Mouse (Mus musculus) lung, adult 2 months (tissue): ENCODE measurements around the gene Atp1a3. TPM values are rescaled to one million over a fixed set of nuclear protein-coding genes. Genes with fewer than 3 reads are reported as not detected.

ENCODE experiments used
- DNase-seq: peaks from one replicate; pipeline ENCODE4 v3.0.0; 2022
- H3K4me1 ChIP-seq: fragments of 200-500 bp; 2 replicates; pipeline ENCODE4 v1.6.1; 2011; ENCODE audit warnings: low read length; ENCODE audit not compliant: control insufficient read depth, insufficient read depth
- H3K4me3 ChIP-seq: fragments of 200-500 bp; replicated peaks from 2 replicates; pipeline ENCODE3; 2011; ENCODE audit warnings: low read depth, mild to moderate bottlenecking, control low read depth, low read length; ENCODE audit errors: extremely low read depth
- CTCF ChIP-seq: fragments of 200-500 bp; IDR thresholded peaks from 2 replicates; pipeline ENCODE4 v1.5.1; 2011; ENCODE audit warnings: mild to moderate bottlenecking, low read length, control low read depth; ENCODE audit not compliant: insufficient read depth
- POLR2A ChIP-seq: fragments of 200-500 bp; IDR thresholded peaks from 2 replicates; pipeline ENCODE4 v1.6.1; 2011; ENCODE audit warnings: low read depth, mild to moderate bottlenecking, control low read depth, low read length, borderline replicate concordance; ENCODE audit errors: extremely low read depth
- WGBS: fragments of 180-500 bp; shearing (Covaris S2); methylation state at CpG from one replicate; pipeline ENCODE4 v1.1.7; 2018; 5-methylcytosine and 5-hydroxymethylcytosine counted together
- polyA plus RNA-seq: library from polyadenylated mRNA; depleted of rRNA; stranded (reverse); fragments of >200 nt; gene quantifications from 2 replicates; pipeline ENCODE4 v1.2.3, GENCODE M21; 2012

Atp1a3 gene
- polyA plus RNA-seq, 1 experiment = 7.1 TPM

DNA sequence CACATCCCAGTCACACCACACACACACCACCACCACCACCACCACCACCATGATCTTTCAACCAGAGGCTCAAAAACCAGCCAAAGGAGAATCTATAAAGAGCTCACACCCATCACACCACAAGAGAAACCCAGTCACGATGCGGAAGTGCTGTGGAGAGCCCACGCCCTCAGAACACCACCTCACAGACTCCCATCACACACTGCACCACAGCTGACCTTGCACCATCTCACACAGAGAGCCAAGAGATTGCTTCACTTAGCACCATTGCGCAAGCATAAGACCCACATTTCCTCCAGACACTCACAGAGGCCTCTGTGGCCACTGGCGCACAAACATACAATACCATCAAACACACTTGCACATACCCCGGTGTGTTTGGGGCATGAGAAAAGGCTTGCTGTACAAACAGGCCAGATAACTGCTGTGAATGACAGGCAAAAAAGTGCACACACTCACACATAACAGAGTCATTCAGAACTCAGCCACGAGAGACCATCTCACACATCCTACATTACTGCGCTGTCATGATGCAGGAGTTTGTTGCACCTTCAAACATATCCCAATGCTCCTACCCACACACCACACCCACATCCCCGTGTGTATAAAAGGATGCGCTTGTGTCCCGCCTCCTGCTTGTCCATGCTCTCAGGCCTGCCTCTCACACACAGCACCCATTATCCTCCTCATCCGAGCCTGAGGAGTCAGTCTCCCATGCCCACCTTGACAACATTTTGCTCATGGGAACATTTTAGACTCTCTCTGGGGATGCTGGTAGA is 1.0 kb upstream of the Atp1a3 start:
- TF ChIP-seq POLR2A = no peak
- no peak for TF ChIP-seq CTCF
- DNase-seq = peak; percentile 32
- Histone ChIP-seq H3K4me1 (no peaks in the 10 kb centered on the region), H3K4me3 (no peak overlapping the region)
- WGBS = 75% methylated on average over 12 of the region's 12 CpGs

GRCm38 (mm10) chr7:25006171-25006570 is 413 bp upstream of the Atp1a3 start:
- 69% methylated on average over 3 of the region's 3 CpGs for WGBS
- TF ChIP-seq CTCF (no peak), POLR2A (no peak)
- no peaks in the 10 kb centered on the region for H3K4me1 ChIP-seq
- H3K4me3 ChIP-seq = no peak overlapping the region
- DNase-seq = no peak

GRCm38 (mm10) chr7:25004806-25005205 is 952 bp downstream of the Atp1a3 start:
- no peaks in the 10 kb centered on the region for H3K4me1 ChIP-seq
- TF ChIP-seq POLR2A (no peak), CTCF (no peak)
- no peak for DNase-seq
- 29% methylated on average over 8 of the region's 9 CpGs for WGBS
- no peak overlapping the region for H3K4me3 ChIP-seq

GRCm38 (mm10) chr7:25003820-25004388 is 1.9 kb downstream of the Atp1a3 start:
- Histone ChIP-seq H3K4me1 (no peaks in the 10 kb centered on the region), H3K4me3 (no peak overlapping the region)
- DNase-seq = no peak
- 83% methylated on average over 8 of the region's 8 CpGs for WGBS
- no peak for TF ChIP-seq CTCF
- TF ChIP-seq POLR2A = no peak

DNA sequence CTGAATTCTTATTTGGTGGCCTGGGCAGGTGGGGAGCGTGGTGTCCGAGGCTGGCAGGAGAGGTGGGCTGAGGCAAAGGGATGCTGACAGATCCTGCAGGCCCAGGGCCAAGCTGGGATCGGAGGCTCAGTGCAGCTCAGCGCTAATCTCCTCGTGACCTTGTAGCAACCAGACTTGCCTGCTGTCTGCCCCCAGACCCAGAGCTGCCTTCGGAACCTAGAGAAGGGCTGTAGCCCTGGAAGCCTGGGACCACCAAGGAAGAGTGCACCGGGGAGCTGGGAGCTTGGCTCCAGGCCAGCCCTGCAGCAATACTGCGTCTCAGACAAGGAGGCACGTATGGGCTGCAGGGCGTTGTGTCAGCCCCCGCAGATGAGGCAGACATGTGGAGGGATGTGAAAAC is 2.5 kb downstream of the Atp1a3 start:
- Histone ChIP-seq H3K4me3 (no peak overlapping the region), H3K4me1 (no peaks in the 10 kb centered on the region)
- no peak for DNase-seq
- no peak for TF ChIP-seq POLR2A
- WGBS = 52% methylated on average over 11 of the region's 11 CpGs

DNA sequence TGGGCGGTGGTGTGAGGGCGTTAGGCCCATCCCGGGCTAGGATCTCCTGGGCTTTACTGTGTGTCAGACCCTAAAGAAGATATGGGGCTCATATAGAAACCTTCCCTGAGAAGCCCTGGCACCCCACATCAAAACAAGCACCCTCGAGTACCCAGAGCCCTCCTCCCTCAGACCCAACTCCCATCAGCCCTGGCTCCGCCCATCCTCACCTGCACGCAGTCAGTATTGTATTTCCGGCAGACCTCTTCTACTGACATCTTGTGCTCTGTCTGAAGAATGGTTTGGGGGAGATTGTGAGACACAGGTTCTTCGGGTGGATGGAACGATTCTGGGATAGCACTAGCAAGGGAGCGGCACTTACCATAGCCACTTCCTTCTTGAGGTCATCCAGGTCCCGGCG is 5.0 kb downstream of the Atp1a3 start:
- WGBS = 53% methylated on average over 12 of the region's 12 CpGs
- no peaks in the 10 kb centered on the region for H3K4me1 ChIP-seq
- no peak for DNase-seq
- no peak overlapping the region for H3K4me3 ChIP-seq
- TF ChIP-seq CTCF (no peak), POLR2A (no peak)

- no peaks in the 10 kb centered on the region for H3K4me1 ChIP-seq
- no peak for DNase-seq
- 42% methylated on average over 7 of the region's 7 CpGs for WGBS
- H3K4me3 ChIP-seq = no peak overlapping the region
- TF ChIP-seq POLR2A = no peak
- TF ChIP-seq CTCF = no peak
Observed at GRCm38 (mm10) chr7:25000211-25000610, 5.5 kb downstream of the Atp1a3 start.

- TF ChIP-seq POLR2A (no peak), CTCF (no peak)
- 73% methylated on average over 6 of the region's 6 CpGs for WGBS
- Histone ChIP-seq H3K4me3 (no peak overlapping the region), H3K4me1 (no peaks in the 10 kb centered on the region)
- DNase-seq = no peak
Observed at GRCm38 (mm10) chr7:24993081-24993480, 12.7 kb downstream of the Atp1a3 start.

DNA sequence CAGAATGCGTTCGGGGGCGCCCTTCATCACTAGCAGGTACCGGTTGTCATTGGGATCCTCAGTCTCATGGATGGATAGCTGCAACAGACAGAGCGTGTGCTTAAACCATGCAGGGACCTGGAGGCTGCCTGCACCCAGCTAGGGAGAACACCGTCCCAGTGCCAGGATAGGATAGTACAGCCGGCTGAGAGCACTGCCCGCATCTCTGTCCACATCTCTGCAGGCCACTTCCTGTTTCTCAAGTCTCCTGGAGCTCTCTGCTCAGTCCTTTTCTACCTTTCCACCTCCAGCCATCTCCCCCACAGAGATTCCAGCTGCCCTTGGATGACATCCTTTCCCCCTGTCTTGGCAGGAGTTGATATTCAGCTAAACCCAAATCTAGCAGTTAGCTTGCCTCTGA is 15.3 kb downstream of the Atp1a3 start:
- TF ChIP-seq CTCF = no peak
- TF ChIP-seq POLR2A = no peak
- no peak for DNase-seq
- Histone ChIP-seq H3K4me3 (no peak overlapping the region), H3K4me1 (no peaks in the 10 kb centered on the region)
- 79% methylated on average over 8 of the region's 8 CpGs for WGBS

GRCm38 (mm10) chr7:24987941-24988340 is 17.8 kb downstream of the Atp1a3 start:
- no peak for TF ChIP-seq POLR2A
- no peak for TF ChIP-seq CTCF
- H3K4me3 ChIP-seq = no peak overlapping the region
- 70% methylated on average over 14 of the region's 14 CpGs for WGBS
- DNase-seq = no peak
- H3K4me1 ChIP-seq = no peaks in the 10 kb centered on the region
